Mouse (Mus musculus): ENCODE data around the gene Prkacb.

The Prkacb gene

DNA sequence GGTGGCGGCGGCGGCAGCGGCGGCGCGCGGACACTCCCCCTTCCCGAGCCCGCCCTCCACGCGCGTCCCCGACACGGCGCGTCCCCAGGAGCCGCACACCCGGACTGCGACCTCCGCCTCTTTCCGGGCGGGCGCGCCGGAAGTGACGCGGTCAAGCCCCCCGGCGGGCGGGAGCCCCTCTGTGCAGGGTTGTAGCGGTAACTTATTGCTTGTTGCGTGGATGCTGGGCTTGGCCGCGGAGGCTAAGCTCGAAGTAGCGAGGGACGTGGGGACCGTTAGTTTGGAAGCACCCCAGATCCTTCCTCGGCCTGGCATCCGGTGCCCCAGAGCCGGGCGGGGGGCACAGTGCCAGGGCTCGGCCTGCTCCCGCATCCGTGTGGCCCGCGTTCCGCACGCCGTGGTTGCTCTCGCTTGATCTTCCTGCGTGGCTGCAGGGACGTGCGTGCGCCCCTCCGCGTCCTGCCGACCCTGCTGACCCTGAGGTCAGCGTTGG is at the start of gene Prkacb:
TSS of gene Prkacb (minus strand) at position 90 of the 493 bp plus-strand sequence.
- peak; percentile 88 for DNase-seq (ENCODE audit: low spot score)

DNA sequence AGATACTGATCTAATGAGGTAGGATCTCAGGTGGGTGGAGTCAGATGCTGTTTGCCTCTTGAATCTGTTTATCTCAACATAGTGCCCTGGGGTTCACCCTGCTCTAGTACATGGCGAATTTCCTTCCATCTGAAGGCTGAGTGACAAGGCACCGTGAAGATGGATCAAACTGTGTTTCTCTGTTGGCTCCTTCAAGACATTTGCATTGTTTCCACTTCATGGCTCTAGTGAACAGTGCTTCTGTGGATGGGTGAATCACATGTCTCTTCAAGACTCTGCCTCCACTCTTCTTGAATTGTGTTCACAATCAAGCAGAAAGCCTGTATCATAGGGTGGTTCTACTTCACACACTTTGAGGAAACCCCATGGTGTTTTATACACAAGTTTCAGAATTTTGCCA is 47.5 kb upstream of the Prkacb start:
- no peak for DNase-seq (ENCODE audit: low spot score)

DNA sequence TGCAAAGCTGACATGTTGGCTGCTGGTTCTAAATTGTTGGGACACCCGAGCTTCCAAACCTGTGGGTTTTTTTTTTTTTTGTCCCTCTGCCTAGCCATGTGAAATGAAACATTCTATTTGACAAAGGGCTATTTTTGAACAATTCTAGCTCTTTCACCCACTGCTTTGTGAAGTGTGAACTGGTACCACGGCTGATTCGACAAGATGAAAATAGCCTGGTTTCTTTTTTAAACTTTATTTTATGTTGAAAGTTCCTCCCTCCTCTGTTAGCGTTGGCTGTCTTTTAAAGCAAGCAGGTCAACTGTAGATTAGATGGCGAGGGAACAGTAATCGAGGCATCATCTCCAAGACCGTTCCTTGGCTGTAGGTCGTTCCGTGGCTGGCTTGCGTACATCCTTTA is 44.6 kb upstream of the Prkacb start:
- no peak for DNase-seq (ENCODE audit: low spot score)

DNA sequence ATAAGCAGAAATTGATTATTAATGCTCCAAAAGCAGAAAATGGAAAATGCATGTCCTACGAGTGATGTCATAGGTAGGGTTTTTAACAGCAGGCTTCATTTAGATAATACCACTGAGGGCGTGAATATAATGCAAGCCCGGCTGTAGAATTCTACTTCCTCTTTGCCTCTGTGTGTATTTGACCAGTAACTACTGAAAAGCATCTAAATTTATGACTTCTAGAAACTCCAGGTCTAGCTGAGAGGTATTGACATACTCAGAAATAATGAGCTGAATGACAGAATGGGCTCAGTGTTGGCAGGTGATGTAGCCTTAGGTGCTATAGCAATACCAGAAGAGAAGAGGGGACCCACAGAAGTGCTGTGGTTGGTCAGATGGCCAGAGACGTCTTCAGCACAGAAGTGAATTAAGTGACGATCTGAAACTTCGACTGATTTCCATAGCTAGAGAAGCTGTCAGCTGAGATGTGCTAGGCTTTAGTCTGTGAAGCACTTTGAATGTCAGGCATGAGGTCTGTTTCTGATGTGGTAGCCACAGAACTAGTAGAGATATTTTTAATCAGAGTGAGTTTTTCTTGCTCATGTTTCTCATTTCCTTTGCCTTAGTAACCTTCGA is 41.8 kb upstream of the Prkacb start:
- no peak for DNase-seq (ENCODE audit: low spot score)

DNA sequence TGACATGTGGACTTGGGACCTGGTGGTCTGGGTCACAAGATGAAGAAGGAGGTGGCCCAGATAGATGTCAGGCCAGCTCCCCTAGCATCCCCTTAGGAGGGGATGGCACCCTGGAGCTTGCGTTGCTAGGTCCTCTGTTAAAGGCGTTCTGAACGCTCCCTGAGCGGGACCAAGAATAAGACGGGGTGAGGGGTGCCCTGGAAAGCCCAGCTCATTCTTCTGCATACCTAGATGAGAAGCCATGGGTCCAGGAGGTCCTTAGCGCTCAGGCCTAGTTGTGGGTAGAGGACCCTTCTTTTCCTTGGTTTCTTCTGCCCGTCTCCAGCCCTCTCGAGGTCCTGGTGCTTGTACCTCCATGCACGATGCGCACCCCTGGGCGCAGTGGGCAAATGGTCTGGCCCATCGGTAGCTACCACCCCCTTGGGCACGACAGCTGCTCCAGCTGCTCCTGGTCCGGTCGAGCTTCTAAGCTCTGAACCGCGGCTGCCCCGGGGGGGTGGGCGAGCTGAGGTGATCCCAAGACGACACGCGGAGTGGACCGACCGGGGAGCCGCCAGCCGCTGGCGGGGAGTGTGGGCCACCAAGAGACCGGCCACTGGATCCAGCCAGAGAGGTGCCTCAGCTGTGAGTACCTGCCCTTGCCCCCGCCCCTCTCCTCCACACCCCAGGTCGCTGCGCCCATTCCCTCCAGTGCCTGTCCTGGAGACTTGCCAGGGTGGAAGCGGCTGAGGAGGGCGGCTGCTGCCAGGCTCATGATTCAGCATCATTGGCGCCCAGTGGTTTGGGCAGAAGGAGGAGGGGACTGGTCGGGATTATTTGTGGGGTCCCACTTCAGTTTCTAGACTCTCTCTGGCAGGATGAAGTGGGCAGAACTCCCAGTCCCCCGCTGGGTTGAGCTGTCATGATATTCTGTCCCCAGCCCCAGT is 39.4 kb upstream of the Prkacb start, which contains the start of gene Ttll7:
TSS of gene Ttll7 (plus strand) at position 402 of the 926 bp plus-strand sequence.
- peak; percentile 77 for DNase-seq (ENCODE audit: low spot score)

DNA sequence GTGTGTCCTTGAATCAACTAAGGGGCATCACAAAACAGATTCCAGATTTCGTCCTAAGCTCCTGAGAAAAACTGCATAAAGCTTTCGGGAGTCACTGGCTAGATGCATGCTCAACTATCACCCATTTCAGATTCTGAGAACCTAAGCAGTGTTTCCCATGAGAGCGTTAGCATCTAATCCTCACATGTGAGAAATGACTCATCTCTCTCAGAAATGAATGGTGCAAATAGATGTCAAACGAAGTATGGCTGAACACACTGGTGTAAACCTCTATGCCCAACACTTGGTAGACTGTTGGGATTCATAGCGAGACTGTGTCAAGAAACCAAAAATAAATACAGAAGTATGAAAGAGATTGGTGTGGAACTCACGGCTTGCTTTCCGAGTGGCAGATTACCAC is 36.6 kb upstream of the Prkacb start:
- no peak for DNase-seq (ENCODE audit: low spot score)

DNA sequence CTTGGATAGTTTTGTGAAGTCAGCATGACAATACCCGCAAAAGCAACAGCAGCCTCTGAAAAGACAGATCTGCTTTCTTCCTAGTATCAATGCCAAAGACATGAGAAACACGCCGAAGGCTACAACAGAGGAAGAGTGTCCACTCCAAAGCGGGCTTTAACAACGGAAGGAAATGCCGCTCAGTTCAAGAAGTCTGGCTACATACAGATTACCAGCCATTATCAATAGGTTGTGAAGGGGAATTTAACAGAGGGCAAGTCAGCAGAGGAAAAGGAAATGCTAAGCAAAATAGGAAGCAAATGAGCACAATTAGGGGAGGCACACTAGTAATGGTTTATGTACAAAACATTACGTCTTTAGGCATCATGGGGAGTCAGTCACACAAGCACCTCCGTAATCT is 35.3 kb upstream of the Prkacb start:
- DNase-seq (ENCODE audit: low spot score) = no peak

DNA sequence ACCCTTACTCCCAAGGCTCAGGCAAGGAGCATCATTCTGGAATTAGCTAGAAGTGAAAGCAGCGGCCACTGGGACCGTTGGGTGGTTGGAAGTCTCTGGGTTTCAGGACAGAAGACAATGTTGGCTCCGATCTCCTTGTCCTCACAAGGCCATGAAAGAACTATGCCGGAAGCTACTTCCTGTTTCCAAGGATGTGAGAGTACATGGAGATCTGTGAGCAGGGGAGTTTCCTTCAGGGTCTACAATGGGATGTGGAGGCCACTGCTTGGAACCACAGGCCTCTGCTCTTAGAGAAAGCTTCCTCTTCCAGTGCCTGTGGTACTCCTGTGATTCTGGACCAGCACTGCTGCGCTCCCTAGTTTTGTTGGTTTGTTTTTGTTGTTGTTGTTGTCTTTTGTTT is 33.4 kb upstream of the Prkacb start:
- no peak for DNase-seq (ENCODE audit: low spot score)

DNA sequence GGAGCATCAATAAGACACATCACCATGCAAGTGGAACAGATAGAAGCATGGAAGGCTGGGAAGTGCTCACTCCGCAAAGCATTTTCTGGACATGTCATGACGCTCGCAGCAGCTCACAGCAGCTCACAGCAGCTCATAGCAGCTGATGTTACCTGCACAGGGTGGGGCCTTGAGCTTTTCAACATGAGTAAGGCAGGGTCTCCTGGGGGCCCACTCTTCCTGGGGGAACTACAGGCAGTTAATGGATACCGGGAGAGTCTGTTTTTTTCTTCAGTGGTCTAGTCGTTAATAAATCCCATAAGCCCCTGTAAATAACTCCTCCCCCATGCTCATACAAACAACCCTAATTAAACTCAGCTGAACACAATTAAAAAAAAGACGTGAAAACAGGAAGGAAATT is 30.7 kb upstream of the Prkacb start:
- DNase-seq (ENCODE audit: low spot score) = no peak

DNA sequence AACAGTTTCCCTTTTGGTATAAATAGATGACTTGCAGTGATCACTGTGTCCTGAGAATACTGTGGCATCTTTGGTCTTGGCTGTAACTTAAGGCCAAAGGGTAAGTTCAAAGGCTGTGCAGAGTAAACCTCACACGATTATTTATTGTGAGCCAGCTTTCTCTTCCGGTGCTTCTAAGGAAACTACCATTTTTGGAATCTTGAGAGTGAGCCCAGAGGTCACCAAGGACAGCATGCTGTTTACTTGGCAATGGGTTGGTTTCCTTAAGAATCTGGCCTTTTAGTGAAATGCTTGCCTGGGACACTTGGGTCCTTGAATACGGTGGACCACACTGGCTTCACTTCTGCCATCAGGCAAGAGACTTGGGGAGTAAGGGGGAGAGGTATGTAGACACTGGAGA is 30.0 kb upstream of the Prkacb start:
- DNase-seq (ENCODE audit: low spot score) = no peak

DNA sequence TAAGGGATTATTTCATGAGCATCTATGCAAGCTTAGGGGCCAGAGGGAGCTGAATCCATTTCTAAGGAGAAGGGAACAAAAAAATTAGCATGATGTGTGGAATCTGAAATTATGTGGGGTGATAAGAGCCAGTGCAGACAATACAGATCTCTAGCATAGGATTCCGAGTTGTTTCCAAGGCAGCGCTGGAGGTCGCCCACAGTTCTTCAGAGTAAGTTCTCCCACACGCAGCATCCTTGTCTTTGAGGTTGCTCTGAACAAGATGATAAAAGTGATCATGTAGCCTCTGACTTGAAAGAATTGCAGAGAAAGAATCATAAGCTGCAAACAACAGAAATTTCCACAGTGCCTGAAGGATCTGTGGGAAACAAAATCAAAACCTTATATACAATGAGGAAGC is 7.9 kb upstream of the Prkacb start:
- no peak for DNase-seq (ENCODE audit: low spot score)

DNA sequence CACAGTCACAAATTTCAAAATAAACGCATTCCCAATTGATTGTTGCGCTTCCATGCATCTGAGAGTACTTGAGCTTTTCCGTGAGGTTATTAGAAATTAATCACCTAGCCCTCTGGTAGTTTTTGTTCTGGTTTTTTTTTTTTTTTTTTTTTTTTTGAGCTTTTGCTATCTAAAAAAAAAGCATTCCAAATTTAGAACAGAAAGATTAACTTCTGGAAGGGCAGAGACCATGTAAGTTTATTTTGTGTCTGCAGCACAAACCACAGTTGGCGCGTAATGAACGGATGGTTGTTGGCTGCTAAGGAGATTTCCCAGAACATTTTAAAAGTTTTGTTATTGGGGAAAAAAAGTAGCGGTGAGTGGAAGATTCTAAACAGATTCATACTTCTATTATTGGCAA is 834 bp upstream of the Prkacb start:
- no peak for DNase-seq (ENCODE audit: low spot score)

DNA sequence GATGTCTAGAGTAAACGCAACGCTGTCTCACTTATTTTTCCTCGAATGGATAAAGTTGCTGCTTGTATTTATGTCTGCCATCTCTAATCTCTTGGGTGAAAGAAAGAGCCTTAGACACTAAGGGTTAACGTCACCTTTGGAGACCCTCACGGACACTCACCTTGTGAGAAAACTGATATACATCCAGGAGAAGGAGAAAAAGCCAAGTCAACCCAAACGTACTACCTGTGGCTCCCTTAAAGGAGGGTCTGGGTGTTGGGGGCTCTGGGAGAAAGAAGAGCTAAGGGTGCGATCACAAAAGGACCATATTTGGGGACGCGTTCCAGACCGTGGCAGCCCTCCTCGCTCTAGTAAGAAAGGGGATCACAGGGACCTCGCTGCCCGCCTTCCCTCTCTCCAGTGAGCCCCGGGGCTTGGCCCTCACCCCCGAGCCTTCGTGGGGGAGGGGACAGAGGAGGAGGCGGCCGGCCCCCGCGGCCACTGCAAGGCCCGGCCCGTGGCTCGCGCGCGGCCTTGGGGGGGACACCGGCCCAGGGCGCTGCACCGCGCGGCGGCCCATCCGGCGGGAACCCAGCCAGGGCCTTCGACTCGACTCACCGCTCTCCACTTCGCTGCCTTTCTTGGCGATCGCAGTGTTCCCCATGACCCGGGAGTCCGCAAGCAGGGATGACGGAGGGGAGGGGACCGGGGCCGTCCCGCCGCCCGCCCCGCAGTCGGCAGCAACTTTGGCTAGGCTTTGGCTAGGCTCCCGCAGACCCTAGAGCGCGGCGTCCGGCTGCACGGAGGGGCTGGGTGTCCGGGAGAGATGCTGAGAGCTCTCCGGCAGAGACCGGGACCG is 530 bp downstream of the Prkacb start:
- peak; percentile 44 for DNase-seq (ENCODE audit: low spot score)

DNA sequence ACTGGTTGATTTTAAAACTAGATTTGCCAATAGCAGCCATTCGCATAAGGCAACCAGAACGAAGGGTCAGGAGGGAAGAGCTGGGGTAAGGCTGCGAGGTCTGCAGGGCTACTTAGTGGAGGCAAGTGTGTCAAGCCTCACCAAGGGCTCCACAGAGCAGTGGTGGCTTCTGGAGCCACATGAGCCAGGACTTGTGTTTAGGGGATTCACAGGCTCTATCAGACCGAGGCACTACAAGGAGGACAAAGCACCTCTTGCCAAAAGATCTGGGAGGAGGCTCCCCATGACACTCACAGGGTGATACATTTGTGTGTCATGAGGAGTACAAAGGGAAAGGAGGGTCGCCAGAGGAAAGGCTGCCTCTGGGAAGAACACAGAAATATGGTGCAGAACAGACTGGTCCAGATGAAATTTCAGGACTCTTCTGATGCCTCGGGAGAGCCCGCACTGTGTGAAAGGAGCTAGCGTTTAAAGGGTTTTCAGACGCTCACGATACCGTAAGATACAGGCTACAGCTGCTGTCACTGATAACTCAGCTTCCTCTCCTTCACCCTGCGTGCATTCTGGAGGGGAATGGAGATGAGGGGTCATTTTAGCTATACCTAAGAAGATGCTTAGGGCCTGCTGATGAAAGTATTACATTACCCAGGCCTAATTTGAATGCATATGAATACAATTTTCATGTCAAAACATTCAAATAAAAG is 19.1 kb downstream of the Prkacb start:
- no peak for DNase-seq (ENCODE audit: low spot score)

DNA sequence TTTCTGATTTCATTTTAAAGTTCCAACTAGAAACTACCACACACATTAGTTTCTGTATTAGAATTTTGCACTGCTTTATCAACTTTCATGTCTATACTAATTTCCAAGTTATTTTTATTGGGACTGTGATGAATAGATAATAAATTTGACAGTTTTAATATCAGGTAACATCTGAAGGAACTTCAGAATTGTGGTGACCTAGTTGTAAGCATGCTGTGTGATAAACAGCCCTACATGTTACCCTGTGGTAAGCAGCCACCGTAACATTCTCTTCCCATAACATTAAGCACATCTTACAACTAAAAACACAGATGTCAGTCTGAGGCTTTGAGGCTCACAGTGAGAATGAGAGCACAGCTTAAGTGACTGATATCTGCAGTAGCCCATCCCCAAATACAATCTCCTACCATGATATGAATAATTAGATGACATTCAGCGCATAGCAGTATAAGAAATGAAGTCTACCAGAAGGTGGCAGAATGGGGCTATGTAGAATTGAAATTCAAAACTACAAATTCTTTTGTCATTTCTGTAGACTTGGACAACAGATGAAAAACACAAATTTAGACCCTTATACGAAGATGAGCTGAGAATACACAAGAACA is 20.5 kb downstream of the Prkacb start:
- no peak for DNase-seq (ENCODE audit: low spot score)

DNA sequence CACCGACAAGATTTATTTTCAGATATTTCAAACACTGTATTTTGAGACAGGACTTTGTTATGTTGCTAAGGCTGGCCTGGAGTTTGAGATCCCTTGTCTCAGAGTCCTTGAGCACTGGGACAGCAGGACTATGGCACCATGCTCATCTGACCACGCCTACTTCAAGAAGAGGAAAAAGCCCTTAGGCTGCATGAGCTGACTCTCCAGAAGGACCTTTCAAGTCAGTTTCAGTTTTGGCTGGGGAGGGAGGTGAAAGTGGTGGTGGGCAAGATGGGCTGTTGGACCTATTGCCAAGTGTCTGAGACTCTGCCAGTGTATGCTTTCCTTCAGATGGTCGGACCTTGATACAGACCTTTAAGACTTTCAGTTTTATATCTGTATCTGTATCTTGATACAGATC is 28.6 kb downstream of the Prkacb start:
- no peak for DNase-seq (ENCODE audit: low spot score)

DNA sequence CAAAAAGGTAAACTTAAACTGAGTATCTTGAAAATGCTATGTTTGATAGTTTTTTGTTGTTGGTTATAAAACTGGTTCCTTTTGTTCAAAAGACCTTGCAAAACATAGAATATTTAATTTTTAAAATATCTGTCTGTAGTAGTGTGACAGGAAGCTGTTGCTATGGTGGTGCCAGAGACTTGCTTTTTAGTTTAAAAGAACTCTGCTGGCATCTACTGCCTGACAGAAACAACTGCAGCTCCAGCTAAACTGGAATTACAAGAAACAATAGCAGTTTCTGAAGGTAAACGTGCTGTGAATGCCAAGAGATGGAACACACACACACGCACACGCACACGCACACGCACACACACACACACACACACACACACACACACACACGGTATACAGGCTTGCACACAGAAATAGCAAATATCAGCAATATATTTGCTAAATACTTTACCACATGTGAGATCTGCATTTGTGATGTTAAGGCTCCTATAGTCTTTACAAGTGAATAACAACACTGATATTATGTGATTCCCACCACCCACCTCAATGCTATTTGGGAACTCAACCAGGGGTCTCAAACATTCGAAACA is 29.1 kb downstream of the Prkacb start:
- DNase-seq (ENCODE audit: low spot score) = no peak

DNA sequence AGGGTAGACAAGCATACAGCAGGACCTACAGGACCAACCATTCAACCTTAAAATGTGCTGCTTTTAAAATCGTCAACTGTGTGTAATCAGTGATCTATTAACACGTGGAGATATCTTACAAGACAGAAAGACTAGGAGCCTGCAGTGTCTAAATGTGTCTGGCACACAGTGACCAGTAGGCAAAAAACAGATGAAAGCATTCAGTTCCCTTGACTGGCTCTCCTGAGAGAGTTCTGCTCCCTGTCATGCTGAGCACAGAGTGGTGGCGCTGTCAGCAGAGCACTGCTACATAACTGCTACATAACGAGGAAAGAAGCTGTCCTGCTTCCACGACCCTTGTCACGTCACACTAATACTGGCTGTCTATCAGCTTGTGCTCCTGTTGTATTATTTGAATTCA is 30.2 kb downstream of the Prkacb start:
- DNase-seq (ENCODE audit: low spot score) = no peak

DNA sequence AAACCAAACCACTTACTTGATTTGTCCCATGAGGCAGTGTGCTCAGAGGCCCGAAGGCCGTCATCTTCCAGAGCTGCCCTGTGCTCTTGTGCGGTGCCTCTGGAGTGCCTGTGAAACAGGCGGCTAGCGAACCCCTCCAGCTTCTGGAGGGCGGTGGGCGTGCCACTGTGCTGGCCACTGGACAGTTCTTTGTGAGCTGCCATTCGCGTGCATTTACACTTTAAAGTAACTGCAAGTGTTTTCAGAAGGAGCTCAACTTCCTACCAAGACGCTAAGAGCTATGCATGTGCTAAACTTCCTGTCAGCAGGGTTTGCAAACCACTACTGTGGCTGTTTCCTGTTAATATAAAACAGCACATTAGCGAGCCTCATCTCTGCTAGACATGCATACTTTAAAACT is 31.7 kb downstream of the Prkacb start:
- DNase-seq (ENCODE audit: low spot score) = no peak

DNA sequence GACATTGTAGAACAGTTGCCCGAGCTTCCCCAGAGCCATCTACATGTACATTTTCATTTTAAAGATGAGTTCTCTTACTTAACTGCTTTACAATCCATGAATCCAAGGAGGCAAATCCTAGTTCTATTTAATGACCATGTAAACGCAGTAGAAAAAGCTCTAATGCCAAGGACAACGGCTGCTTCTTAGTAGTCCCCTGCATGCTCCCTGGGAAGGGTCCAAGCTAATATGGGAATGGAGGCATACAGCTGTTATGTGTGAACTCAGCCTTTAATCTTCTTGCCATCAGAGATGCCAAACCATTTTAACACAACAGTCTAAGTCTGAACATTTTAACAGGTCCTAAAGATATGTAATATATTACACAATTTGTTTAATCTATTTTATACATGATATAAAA is 32.5 kb downstream of the Prkacb start:
- no peak for DNase-seq (ENCODE audit: low spot score)

DNA sequence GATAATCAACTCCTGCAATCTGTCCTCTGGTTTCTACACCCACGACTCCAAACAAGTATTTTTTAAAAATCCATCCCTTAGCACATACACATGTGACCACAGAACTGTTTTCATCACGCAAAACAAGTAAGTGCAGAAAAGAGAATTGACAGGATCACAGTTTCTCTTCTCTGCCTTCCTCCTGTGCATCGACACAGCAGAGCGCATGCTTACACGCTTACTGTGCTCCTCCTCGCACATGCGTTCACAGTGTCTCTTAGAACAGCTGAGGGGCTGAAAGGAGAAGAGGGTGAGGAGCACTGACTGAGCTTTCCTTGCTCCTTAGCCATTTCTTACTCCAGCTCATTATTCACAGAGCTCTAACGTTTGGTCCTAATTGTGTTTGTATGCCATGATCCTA is 33.9 kb downstream of the Prkacb start:
- DNase-seq (ENCODE audit: low spot score) = no peak

Measured in urinary bladder, postnatal 14 days (tissue).